In the genomic region with DNA sequence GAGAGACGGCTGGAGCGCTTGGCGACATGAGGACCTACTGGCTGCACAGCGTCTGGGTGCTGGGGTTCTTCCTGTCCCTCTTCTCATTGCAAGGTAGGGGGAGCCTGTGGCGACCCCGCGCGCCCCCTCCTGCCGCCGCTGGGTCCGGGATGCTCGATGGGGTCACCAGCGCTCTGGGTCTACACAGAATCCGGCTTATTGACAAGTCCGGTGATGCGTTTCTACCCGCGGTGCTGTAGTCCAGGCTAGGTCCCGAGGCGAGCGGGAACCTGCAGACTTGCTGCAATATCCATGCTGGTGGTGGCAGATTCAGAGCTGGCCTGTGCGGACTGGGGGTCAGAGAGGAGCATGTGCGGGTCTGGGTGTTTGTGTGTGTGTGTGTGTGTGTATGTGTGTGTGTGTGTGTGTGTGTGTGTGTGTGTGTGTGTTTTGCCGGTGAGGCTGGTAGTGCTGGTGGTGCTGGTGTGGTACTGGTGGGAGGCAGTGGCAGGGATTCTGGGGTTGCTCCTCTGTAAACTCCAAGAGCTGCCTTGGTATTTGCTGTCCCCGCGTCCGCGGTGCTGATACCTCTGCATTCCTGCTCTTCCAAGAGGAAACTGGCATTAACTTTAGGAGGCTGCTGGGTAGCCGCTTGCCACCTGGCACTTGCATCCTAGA, we compare ENCODE assay signal across 8 mouse cellular contexts. TPM values are rescaled to one million over a fixed set of nuclear protein-coding genes. Genes with fewer than 3 reads are reported as not detected.
DNase-seq lines count a peak whose midpoint lies in the region; ATAC-seq and TF ChIP-seq lines count a peak whose summit lies in the region.

No protein-coding gene starts in this region.

- H3K4me3 ChIP-seq in kidney, postnatal 0 days (replicated peaks; ENCODE audit: low read depth, low read length) = peak overlapping the region; percentile 21
- peak overlapping the region; percentile 78 for H3K4me3 ChIP-seq in neural tube, embryonic 13.5 days

- under 1% methylated on average over 25 of the region's 29 CpGs for WGBS in kidney, postnatal 0 days
- WGBS in neural tube, embryonic 13.5 days = 3% methylated on average over 28 of the region's 29 CpGs

- intact Hi-C loops in left cerebral cortex, postnatal 25 days (cut with DNase I) = loop anchor here (1.0 to 10.0 kb wide), 5 partner anchors 670 to 1260 kb away; no protein-coding TSS in a partner anchor

- peak overlapping the region; percentile 82 for H3K4me2 ChIP-seq in kidney, postnatal 0 days (ENCODE audit: low read length)
- H3K4me2 ChIP-seq in neural tube, embryonic 13.5 days = peak overlapping the region; percentile 84

- TF ChIP-seq CTCF in kidney, postnatal 0 days (IDR thresholded peaks at IDR 0.05; ENCODE audit: low read depth) = no peak

- 0 out of 2 replicates have a peak, but pooled peaks cover 3% of the 10 kb centered on the region for H3K4me1 ChIP-seq in kidney, postnatal 0 days (replicated peaks; ENCODE audit: insufficient read depth, low read length)
- H3K4me1 ChIP-seq in neural tube, embryonic 13.5 days (replicated peaks) = peaks cover 4% of the 10 kb centered on the region; the same call in 1 of the 2 replicates

- H3K27ac ChIP-seq in kidney, postnatal 0 days = no peak overlapping the region
- H3K27ac ChIP-seq in neural tube, embryonic 13.5 days (replicated peaks) = peak overlapping the region; percentile 84

- H3K9me3 ChIP-seq in kidney, postnatal 0 days (replicated peaks; ENCODE audit: low read length) = no peaks in the 10 kb centered on the region
- H3K9me3 ChIP-seq in neural tube, embryonic 13.5 days = no peaks in the 10 kb centered on the region

- DNase-seq in kidney, postnatal 0 days (ENCODE audit: low spot score) = peak; percentile 44
- DNase-seq in kidney, postnatal 14 days = no peak
- DNase-seq in cerebellum, adult 8-10 months = peak; percentile 59
- peak; percentile 20 to 37 for DNase-seq in frontal cortex, postnatal 14 days (ENCODE audit: low spot score in 2 of 2)
- DNase-seq in left cerebral cortex, postnatal 25 days (ENCODE audit: low spot score in 2 of 2) = peak; percentile 45 to 60
- no peak for DNase-seq in urinary bladder, postnatal 36 days (ENCODE audit: low spot score in 2 of 2)

- H3K36me3 ChIP-seq in kidney, postnatal 0 days (ENCODE audit: insufficient read depth, low read length) = no peaks in the 10 kb centered on the region
- H3K36me3 ChIP-seq in neural tube, embryonic 13.5 days = no peaks in the 10 kb centered on the region

- peak; percentile 75 for ATAC-seq in kidney, postnatal 0 days (replicated peaks; ENCODE audit: low FRiP score, low read depth)
- ATAC-seq in neural tube, embryonic 13.5 days (ENCODE audit: low read depth) = peak; percentile 79
- no peak for ATAC-seq in erythroblast, adult 5-6 weeks (replicated peaks; ENCODE audit: low FRiP score, poor library complexity, severe bottlenecking)

- H3K9ac ChIP-seq in kidney, postnatal 0 days (ENCODE audit: low read depth, low read length) = no peak overlapping the region
- peak overlapping the region; percentile 84 for H3K9ac ChIP-seq in neural tube, embryonic 13.5 days

- H3K27me3 ChIP-seq in kidney, postnatal 0 days (ENCODE audit: insufficient read depth, low read length) = 0 out of 2 replicates have a peak, but pooled peaks cover 3% of the 10 kb centered on the region
- no peaks in the 10 kb centered on the region for H3K27me3 ChIP-seq in neural tube, embryonic 13.5 days

RNA-seq across cellular contexts. Expression of a gene that starts 0.6 kb away (rescaled TPM):
- 2.7 and 3.4 TPM in 2 replicates for polyA plus RNA-seq in kidney, postnatal 0 days (2015; fragmentation: Nextera tagmentation; extraction: Ambion mirVana)
- 100 to 1,000 TPM; 232 to 262 TPM for total RNA-seq in left cerebral cortex, postnatal 25 days (2021)
- polyA plus RNA-seq in neural tube, embryonic 13.5 days (2015; fragmentation: Nextera tagmentation; extraction: Ambion mirVana) = 52.6 and 56.5 TPM in 2 replicates
- total RNA-seq in erythroblast, adult 5-6 weeks (2015; ENCODE audit: low replicate concordance) = not detected in 2 replicates
- total RNA-seq in erythroblast, adult 5-6 weeks (2017; ENCODE audit: low replicate concordance) = not detected in 2 replicates

Comparison
In these comparisons a context has a peak if more than half of its experiments do, and no peak if none do; other contexts are left out.
1. DNase-seq: peak in kidney, postnatal 0 days (single experiment), cerebellum, adult 8-10 months (single experiment), frontal cortex, postnatal 14 days (2 of 2) and left cerebral cortex, postnatal 25 days (2 of 2); none in kidney, postnatal 14 days (single experiment) and urinary bladder, postnatal 36 days (0 of 2).
2. RNA of a gene that starts 0.6 kb away (total RNA-seq): 232 to 262 TPM in left cerebral cortex, postnatal 25 days; not detected in erythroblast, adult 5-6 weeks; every median in the first group is over 100 times any median in the second.